Mouse (Mus musculus): ENCODE measurements around the gene Atg16l2.

Atg16l2 gene

DNA sequence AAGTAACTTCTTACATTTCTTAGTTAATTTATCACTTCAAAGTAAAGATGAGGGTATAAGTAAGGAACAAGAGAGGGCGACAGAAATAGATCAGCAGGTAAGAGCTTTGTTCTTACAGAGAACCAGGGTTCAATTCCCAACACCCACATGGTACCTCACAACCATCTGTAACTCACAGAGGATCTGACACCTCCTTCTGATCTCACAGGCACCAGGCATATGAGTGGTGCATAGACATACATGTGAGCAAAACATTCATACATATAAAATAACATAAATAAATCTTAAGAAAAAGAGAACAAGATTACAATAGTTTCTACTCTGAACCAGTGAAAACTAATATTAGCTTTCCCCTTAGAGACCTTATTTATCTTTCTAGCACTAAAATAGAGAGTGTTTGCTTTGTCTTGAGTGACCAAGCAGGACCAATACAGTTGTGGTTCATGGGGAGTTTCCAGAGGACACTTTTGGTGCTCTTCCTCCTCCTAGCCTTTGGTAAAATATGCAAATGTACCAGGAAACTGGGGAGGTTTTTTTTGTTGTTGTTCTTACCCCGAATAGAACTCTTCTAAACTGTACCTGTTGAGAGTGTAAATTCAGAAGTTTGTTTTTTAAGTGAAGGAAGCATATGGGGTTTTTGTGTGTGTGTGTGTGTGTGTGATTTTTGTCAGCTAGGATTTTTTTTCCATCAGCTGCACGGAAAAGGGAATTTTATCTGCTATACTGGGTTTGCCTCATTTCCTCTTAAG is 88.4 kb downstream of the Atg16l2 start:
- DNase-seq = no peak

Data from cerebellum, adult 9-11 months (tissue).